Mouse (Mus musculus): ENCODE data around the gene Trrap.

- TF ChIP-seq USF2 (conservative IDR thresholded peaks at IDR 0.05; ENCODE audit: low read depth, low read length) (no peak), RAD21 (IDR thresholded peaks at IDR 0.05; ENCODE audit: low read depth, low read length) (no peak), HCFC1 (IDR thresholded peaks at IDR 0.05; ENCODE audit: low read depth, low read length) (no peak), CTCF (conservative IDR thresholded peaks at IDR 0.05 in 1 of 2, IDR thresholded peaks at IDR 0.05 in 1 of 2; ENCODE audit: low read depth in 2 of 2, low read length in 2 of 2) (no peak), BHLHE40 (IDR thresholded peaks at IDR 0.05; ENCODE audit: low read depth, low read length) (no peak), KAT2A (IDR thresholded peaks at IDR 0.05; ENCODE audit: insufficient replicate concordance, low read length) (no peak), ZC3H11A (IDR thresholded peaks at IDR 0.05; ENCODE audit: low read depth, low read length) (no peak), NRF1 (IDR thresholded peaks at IDR 0.05; ENCODE audit: low read depth, low read length) (no peak)
Observed at GRCm38 (mm10) chr5:144858527-144858926, 91.0 kb downstream of the Trrap start.
